Mouse (Mus musculus) olfactory bulb, adult 2 months (tissue): Measurements from ENCODE around the gene Lce1a1.

Experiments used
- CTCF ChIP-seq: fragments of 200-500 bp; IDR thresholded peaks from 2 replicates; pipeline ENCODE4 v1.5.1; 2012; ENCODE audit warnings: low read depth, mild to moderate bottlenecking, low read length, moderate library complexity; ENCODE audit not compliant: insufficient read depth
- POLR2A ChIP-seq: fragments of 200-500 bp; IDR thresholded peaks from 2 replicates; pipeline ENCODE4 v1.6.1; 2012; ENCODE audit warnings: mild to moderate bottlenecking, low read depth, low read length, moderate library complexity; ENCODE audit not compliant: insufficient read depth

GRCm38 (mm10) chr3:92609804-92610203 lies 38.3 kb downstream of the Lce1a1 start:
- no peak for TF ChIP-seq CTCF
- no peak for TF ChIP-seq POLR2A
